In the genomic region with DNA sequence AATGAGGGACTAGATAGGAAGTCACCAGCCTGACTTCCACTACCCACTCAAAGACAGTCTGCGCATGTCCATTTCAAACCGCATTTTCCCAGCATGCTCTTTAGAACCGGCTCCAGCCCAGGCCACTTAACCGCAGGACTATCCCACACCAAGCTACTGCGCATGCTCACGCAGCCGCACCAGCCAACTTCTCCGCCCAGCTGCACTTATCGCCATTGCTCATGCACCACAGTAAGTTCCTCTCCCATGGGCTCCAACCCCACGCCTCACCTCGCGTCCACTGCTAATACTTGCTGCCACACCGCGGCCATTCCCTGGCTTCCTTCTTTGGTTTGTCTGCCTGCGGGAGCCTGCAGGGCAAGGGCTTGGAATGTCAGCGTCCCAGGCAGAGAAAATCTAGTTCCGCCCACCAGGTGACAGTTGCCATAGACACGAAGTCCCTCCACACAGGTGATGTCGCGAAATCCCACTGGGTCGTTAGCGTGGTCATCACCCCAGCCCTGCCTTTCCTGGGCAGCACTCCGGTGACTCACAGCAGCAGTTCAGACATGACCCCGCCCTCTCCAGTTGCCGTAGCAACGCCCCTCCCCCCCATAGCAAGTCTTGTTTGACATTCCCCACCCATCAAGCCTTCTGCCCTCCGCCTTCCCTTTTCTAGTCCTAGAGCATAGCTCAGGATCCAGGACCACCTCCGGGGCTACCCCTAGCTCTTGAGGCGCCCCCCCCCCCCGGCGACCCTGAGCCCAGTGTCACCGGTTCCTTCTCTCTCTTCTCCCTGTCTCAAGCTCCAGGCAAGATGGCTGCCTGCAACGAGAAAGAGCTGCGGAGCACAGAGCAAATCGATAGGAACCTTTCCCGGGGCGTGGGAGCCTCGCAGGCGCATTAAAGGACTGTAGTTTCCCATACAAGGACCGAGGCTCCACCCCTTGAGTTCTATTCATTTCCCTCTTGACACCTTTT, we compare ENCODE assay signal across 7 mouse cellular contexts. TPM values are rescaled to one million over a fixed set of nuclear protein-coding genes. Genes with fewer than 3 reads are reported as not detected.
DNase-seq lines count a peak whose midpoint lies in the region; ATAC-seq and TF ChIP-seq lines count a peak whose summit lies in the region.

A gene (minus strand): TSS at position 876 of the 960 bp plus-strand sequence.

- peak within 1 kb of the TSS; percentile 88 for H3K27ac ChIP-seq in embryonic facial prominence, embryonic 12.5 days
- H3K27ac ChIP-seq in kidney, adult 2 months (ENCODE audit: insufficient read depth, low read depth, low read length): peak within 1 kb of the TSS; percentile 96
- H3K27ac ChIP-seq in limb, embryonic 12.5 days: peak within 1 kb of the TSS; percentile 91
- H3K27ac ChIP-seq in midbrain, embryonic 15.5 days: peak within 1 kb of the TSS; percentile 96
- peak within 1 kb of the TSS; percentile 98 for H3K27ac ChIP-seq in spleen, adult 2 months (ENCODE audit: insufficient read depth, low read length)

- peak within 1 kb of the TSS; percentile 48 for H3K9ac ChIP-seq in embryonic facial prominence, embryonic 12.5 days
- H3K9ac ChIP-seq in limb, embryonic 12.5 days (replicated peaks): peak within 1 kb of the TSS; percentile 56; the same call in 1 of the 2 replicates
- H3K9ac ChIP-seq in midbrain, embryonic 15.5 days: peak within 1 kb of the TSS; percentile 54

- 15% methylated on average over 39 of the region's 40 CpGs for WGBS in embryonic facial prominence, embryonic 12.5 days
- WGBS in kidney, adult 2 months: 1% methylated on average over 38 of the region's 40 CpGs
- 17% methylated on average over 38 of the region's 40 CpGs for WGBS in limb, embryonic 12.5 days
- 18% methylated on average over 39 of the region's 40 CpGs for WGBS in midbrain, embryonic 15.5 days
- 25% methylated on average over 38 of the region's 40 CpGs for WGBS in spleen, adult 2 months

- ATAC-seq in embryonic facial prominence, embryonic 12.5 days (ENCODE audit: insufficient number of reproducible peaks, insufficient read depth, low FRiP score, low TSS enrichment): peak; percentile 73
- peak; percentile 83 for ATAC-seq in limb, embryonic 12.5 days (ENCODE audit: insufficient number of reproducible peaks, insufficient read depth, low FRiP score, low TSS enrichment, low read depth)
- ATAC-seq in midbrain, embryonic 15.5 days (replicated peaks): peak; percentile 91

- peaks cover 10% of the 10 kb centered on the region; the same call in 1 of the 2 replicates for H3K36me3 ChIP-seq in embryonic facial prominence, embryonic 12.5 days
- H3K36me3 ChIP-seq in kidney, adult 2 months (ENCODE audit: control insufficient read depth, insufficient read depth, low read length): no peaks in the 10 kb centered on the region
- peaks cover 12% of the 10 kb centered on the region for H3K36me3 ChIP-seq in limb, embryonic 12.5 days
- no peaks in the 10 kb centered on the region; the same call in 1 of the 2 replicates for H3K36me3 ChIP-seq in midbrain, embryonic 15.5 days (replicated peaks)
- peaks cover 4% of the 10 kb centered on the region for H3K36me3 ChIP-seq in spleen, adult 2 months (ENCODE audit: control insufficient read depth, insufficient read depth, low read length)

- no peak for TF ChIP-seq POLR2A in kidney, adult 2 months (IDR thresholded peaks at IDR 0.05; ENCODE audit: low read depth, low read length)
- peak; percentile 54 for TF ChIP-seq POLR2A in spleen, adult 2 months (IDR thresholded peaks at IDR 0.05; ENCODE audit: low read depth, low read length)

- no peaks in the 10 kb centered on the region for H3K9me3 ChIP-seq in embryonic facial prominence, embryonic 12.5 days
- H3K9me3 ChIP-seq in limb, embryonic 12.5 days: no peaks in the 10 kb centered on the region
- H3K9me3 ChIP-seq in midbrain, embryonic 15.5 days: no peaks in the 10 kb centered on the region

- peak within 1 kb of the TSS; percentile 51 for H3K4me2 ChIP-seq in embryonic facial prominence, embryonic 12.5 days (replicated peaks)
- peak within 1 kb of the TSS; percentile 57 for H3K4me2 ChIP-seq in limb, embryonic 12.5 days
- H3K4me2 ChIP-seq in midbrain, embryonic 15.5 days: peak within 1 kb of the TSS; percentile 50

- no peaks in the 10 kb centered on the region for H3K4me1 ChIP-seq in embryonic facial prominence, embryonic 12.5 days
- peaks cover 4% of the 10 kb centered on the region; the same call in 1 of the 2 replicates for H3K4me1 ChIP-seq in kidney, adult 2 months (ENCODE audit: control insufficient read depth, insufficient read depth, low read length)
- H3K4me1 ChIP-seq in limb, embryonic 12.5 days (replicated peaks): no peaks in the 10 kb centered on the region
- H3K4me1 ChIP-seq in midbrain, embryonic 15.5 days: peaks cover 5% of the 10 kb centered on the region
- peaks cover 4% of the 10 kb centered on the region; the same call in 1 of the 2 replicates for H3K4me1 ChIP-seq in spleen, adult 2 months (ENCODE audit: control insufficient read depth, insufficient read depth, insufficient read length)

- peak; percentile 85 for DNase-seq in adrenal gland, postnatal 25 days
- peak; percentile 88 to 94 for DNase-seq in heart, adult 18-20 months
- peak; percentile 95 for DNase-seq in kidney, adult 2 months
- DNase-seq in spleen, adult 2 months (ENCODE audit: low read depth in 1 of 2, low spot score in 2 of 2): peak; percentile 86 to 88

- peak within 1 kb of the TSS; percentile 51 for H3K4me3 ChIP-seq in embryonic facial prominence, embryonic 12.5 days
- peak within 1 kb of the TSS; percentile 69 for H3K4me3 ChIP-seq in kidney, adult 2 months (ENCODE audit: insufficient read depth, low read depth, low read length)
- H3K4me3 ChIP-seq in limb, embryonic 12.5 days (replicated peaks): peak within 1 kb of the TSS; percentile 51
- H3K4me3 ChIP-seq in midbrain, embryonic 15.5 days: peak within 1 kb of the TSS; percentile 55
- H3K4me3 ChIP-seq in spleen, adult 2 months (ENCODE audit: extremely low read depth, insufficient read depth, insufficient read length): peak within 1 kb of the TSS; percentile 87

- no peak for TF ChIP-seq CTCF in kidney, adult 2 months (conservative IDR thresholded peaks at IDR 0.05; ENCODE audit: insufficient read depth, insufficient read length, low read depth, low read length)
- no peak for TF ChIP-seq CTCF in spleen, adult 2 months (IDR thresholded peaks at IDR 0.05; ENCODE audit: extremely low read depth, insufficient read depth, insufficient read length, insufficient replicate concordance)

- H3K27me3 ChIP-seq in embryonic facial prominence, embryonic 12.5 days: no peaks in the 10 kb centered on the region
- H3K27me3 ChIP-seq in kidney, adult 2 months (replicated peaks; ENCODE audit: control insufficient read depth, insufficient read depth, low read length): no peaks in the 10 kb centered on the region
- no peaks in the 10 kb centered on the region for H3K27me3 ChIP-seq in limb, embryonic 12.5 days
- H3K27me3 ChIP-seq in midbrain, embryonic 15.5 days (replicated peaks): no peaks in the 10 kb centered on the region
- no peaks in the 10 kb centered on the region for H3K27me3 ChIP-seq in spleen, adult 2 months (ENCODE audit: control insufficient read depth, insufficient read depth, low read length)

RNA-seq across cellular contexts. Expression of the gene that starts here (rescaled TPM):
- 71.8 and 74.9 TPM in 2 replicates for total RNA-seq in adrenal gland, postnatal 25 days (2021)
- polyA plus RNA-seq in embryonic facial prominence, embryonic 12.5 days (2016; fragmentation: Nextera tagmentation; extraction: Ambion mirVana): 23.1 and 23.6 TPM in 2 replicates
- 10 to 100 TPM; 34.0 to 39.1 TPM for total RNA-seq in heart, adult 18-20 months (2021)
- 58.4 and 84.2 TPM in 2 replicates for polyA plus RNA-seq in kidney, adult 2 months (2012; rRNA removed)
- 20.5 and 20.9 TPM in 2 replicates for polyA plus RNA-seq in limb, embryonic 12.5 days (2016; fragmentation: Nextera tagmentation; extraction: Ambion mirVana)
- polyA plus RNA-seq in midbrain, embryonic 15.5 days (2015; fragmentation: Nextera tagmentation; extraction: Ambion mirVana): 67.6 and 72.9 TPM in 2 replicates
- 64.1 and 85.8 TPM in 2 replicates for polyA plus RNA-seq in spleen, adult 2 months (2012; rRNA removed)

Comparison
In these comparisons a context has a peak if more than half of its experiments do, and no peak if none do; other contexts are left out.
1. Peak in every context shown above with its lines: DNase-seq, ATAC-seq, H3K4me3 ChIP-seq and H3K27ac ChIP-seq.